32 mouse cellular contexts compared by ENCODE assay signal in the genomic region with DNA sequence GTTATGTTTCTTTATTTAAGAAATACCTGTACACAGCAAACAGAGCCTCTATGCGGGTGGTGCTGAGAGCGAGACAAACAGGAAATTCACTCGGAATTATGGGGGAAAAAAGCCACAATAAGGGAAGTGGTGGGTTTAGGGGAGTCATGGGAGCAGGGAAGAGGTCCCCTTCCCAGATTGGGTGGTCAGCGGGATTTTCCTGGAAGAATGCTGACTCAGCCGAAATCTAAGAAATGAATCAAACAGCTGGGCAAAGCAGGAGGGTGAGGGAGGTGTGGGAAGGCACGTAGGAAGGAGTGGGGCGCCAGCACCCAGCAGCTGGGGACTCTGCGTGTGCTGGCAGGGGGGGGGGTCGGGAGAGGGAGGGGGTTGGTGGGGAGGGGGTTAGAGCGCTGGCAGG. TPM values are rescaled to one million over a fixed set of nuclear protein-coding genes. Genes with fewer than 3 reads are reported as not detected.
"Had no signal": no experiment of that assay in that cellular context is flagged by ENCODE, and none has a peak within 500 bp of the region (broad histone marks: within the 10 kb centered on the region; RNA-seq: fewer than 3 reads in every experiment).

No protein-coding gene starts in this region.

- H3K4me3 ChIP-seq: limb, embryonic 10.5 days; limb, embryonic 12.5 days; limb, embryonic 13.5 days; limb, embryonic 15.5 days; liver, embryonic 12.5 days; liver, embryonic 13.5 days; liver, embryonic 15.5 days; lung, embryonic 15.5 days; megakaryocyte, embryonic 14.5 days; midbrain, embryonic 10.5 days; midbrain, embryonic 12.5 days; midbrain, embryonic 13.5 days; midbrain, embryonic 15.5 days; myocyte; neural tube, embryonic 12.5 days had no signal

- H3K36me3 ChIP-seq: limb, embryonic 10.5 days; limb, embryonic 12.5 days; limb, embryonic 13.5 days; limb, embryonic 15.5 days; liver, embryonic 12.5 days; liver, embryonic 13.5 days; liver, embryonic 15.5 days; lung, embryonic 15.5 days; midbrain, embryonic 10.5 days; midbrain, embryonic 12.5 days; midbrain, embryonic 13.5 days; midbrain, embryonic 15.5 days; neural tube, embryonic 12.5 days had no signal

- H3K9ac ChIP-seq: limb, embryonic 12.5 days; limb, embryonic 13.5 days; limb, embryonic 15.5 days; liver, embryonic 12.5 days; liver, embryonic 13.5 days; liver, embryonic 14.5 days; liver, embryonic 15.5 days; liver, postnatal 0 days; lung, embryonic 14.5 days; lung, embryonic 15.5 days; midbrain, embryonic 12.5 days; midbrain, embryonic 13.5 days; midbrain, embryonic 15.5 days; neural tube, embryonic 12.5 days had no signal

- H3K4me2 ChIP-seq: limb, embryonic 12.5 days; limb, embryonic 13.5 days; limb, embryonic 15.5 days; liver, embryonic 11.5 days; liver, embryonic 12.5 days; liver, embryonic 13.5 days; liver, embryonic 15.5 days; lung, embryonic 14.5 days; lung, embryonic 15.5 days; midbrain, embryonic 11.5 days; midbrain, embryonic 12.5 days; midbrain, embryonic 13.5 days; midbrain, embryonic 15.5 days; neural tube, embryonic 12.5 days had no signal

- H3K27ac ChIP-seq: limb, embryonic 10.5 days; limb, embryonic 12.5 days; limb, embryonic 13.5 days; limb, embryonic 15.5 days; liver, embryonic 12.5 days; liver, embryonic 13.5 days; liver, embryonic 14.5 days; liver, embryonic 15.5 days; lung, embryonic 15.5 days; macrophage; midbrain, embryonic 10.5 days; midbrain, embryonic 12.5 days; midbrain, embryonic 13.5 days; midbrain, embryonic 15.5 days; neural tube, embryonic 12.5 days had no signal

- H3K9me3 ChIP-seq: limb, embryonic 10.5 days; limb, embryonic 12.5 days; limb, embryonic 13.5 days; limb, embryonic 15.5 days; liver, embryonic 12.5 days; liver, embryonic 13.5 days; liver, embryonic 15.5 days; lung, embryonic 15.5 days; megakaryocyte, embryonic 14.5 days; midbrain, embryonic 10.5 days; midbrain, embryonic 12.5 days; midbrain, embryonic 13.5 days; midbrain, embryonic 15.5 days; neural tube, embryonic 12.5 days had no signal

- DNase-seq: left cerebral cortex, postnatal 4 days; liver; liver, embryonic 13.5 days; liver, postnatal 0 days; lung, adult 18-20 months; lung, adult 2 months; lung, embryonic 14.5 days; lung, postnatal 10 days; lung, postnatal 14 days; lung, postnatal 36 days; lung, postnatal 4 days; midbrain, embryonic 14.5 days had no signal

- ATAC-seq: liver, embryonic 12.5 days; liver, postnatal 0 days; lung, postnatal 0 days; midbrain, embryonic 13.5 days; midbrain, embryonic 15.5 days; midbrain, embryonic 16.5 days had no signal

RNA-seq across cellular contexts. Expression of gene Slc12a5, which starts 27.1 kb away (rescaled TPM):
- polyA plus RNA-seq: macrophage had no signal
